Mouse (Mus musculus) retina, adult 2 months (tissue): ENCODE results near the gene Megf11.

ENCODE experiments used
- DNase-seq: peaks from one replicate; pipeline ENCODE4 v3.0.0-alpha.2; 2012; ENCODE audit warnings: low read depth, low spot score

Gene Megf11

GRCm38 (mm10) chr9:64385511-64386465, at the start of gene Megf11:
Gene Megf11, plus strand, starts transcription at chr9:64385626.
- no peak for DNase-seq

DNA sequence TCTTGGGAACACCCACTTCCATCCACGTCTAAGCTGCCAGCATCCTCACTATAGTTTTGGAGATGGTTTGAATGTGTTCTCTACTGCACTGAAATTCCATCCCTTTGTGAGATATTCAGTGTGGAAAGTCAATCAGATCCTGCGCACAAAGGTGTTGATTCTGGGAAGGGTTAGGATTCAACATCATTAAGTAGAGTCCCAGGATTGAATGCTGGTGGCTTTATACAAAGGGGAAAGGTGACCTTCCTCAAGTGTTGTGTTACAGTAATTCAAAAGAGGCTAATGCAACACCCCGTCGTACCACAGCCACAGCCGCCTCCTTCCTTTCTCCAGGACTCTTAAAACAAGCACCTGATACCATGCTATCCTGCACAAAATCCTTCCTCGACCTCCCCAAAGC, 49.6 kb upstream of the Megf11 start:
- DNase-seq = no peak

DNA sequence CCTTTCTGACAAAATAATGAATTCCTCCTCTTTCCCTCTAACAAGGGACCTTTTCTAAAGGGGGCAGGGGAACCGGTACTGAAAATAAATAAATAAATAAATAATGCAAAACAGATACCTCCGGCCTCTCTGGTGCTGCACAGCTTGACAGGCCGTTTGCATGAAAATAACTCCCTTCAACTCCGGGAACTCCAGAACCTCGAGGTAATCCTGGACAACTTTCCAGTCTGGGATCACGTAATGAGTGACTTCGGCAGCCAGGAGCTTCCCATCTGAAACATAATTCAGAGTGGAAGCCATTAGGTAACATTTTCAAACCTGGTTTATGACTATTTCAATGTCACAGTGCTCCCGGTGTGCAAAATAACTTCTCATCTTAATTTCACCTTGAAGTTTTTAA, 46.1 kb upstream of the Megf11 start:
- no peak for DNase-seq

DNA sequence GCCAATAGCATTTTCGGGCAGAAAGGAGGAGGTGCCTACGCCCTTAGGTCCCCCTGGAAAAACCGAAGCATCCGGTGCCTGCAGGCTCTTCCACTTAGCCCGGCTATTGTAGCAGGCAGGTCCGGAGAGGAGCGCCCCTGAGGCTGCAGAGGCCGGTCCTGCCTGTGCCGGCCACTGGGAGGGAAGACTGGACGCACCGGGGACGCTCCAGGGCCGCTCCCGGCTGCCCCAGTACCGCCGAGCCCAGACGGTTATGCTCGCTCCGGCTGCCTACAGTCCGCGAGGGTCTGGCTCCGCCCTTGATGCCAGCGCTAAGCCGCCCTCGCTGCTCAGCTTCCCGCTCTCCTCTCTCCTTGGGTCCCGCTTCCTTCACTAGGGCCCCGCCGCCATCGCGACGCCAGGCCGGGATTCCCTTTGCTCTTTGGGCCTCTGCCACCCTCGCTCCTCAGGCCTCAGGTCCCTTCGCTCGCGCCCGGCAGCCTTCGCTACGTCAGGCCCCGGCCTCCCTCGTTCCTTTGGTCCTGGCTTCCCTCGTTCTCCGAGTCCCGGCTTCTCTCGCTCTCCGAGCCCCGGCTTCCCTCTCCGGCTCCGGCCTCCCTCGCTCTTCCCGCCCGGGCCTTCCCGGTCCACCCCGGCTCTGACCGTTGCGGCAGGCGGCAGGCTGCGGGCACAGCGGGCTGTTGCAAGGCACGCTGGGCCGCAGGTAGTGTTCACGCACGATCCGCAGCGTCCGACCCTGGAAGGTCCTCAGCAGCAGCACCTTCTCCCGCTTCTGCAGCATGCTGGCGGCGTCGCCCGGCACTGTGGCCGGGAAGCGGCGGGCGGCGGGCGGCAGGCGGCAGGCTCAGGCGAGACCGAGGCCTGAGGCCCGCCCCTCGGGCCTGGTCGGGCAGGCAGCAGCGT, 44.8 kb upstream of the Megf11 start:
- DNase-seq = peak; percentile 53

DNA sequence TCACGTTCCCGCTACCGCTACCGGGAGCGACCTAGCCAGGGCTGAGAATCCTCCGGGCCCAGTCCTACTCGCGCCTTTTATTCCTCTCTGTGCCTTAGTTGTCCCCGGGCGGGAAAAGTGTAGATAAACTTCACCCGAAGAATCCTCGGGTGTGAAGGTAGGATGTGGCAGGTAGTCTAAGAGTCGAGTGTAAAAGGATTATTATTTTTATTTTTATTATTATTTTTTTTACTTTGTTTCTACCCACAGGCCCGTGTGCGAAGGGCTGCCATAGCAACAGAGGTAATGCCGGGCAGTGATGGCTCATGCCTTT, 44.2 kb upstream of the Megf11 start, which contains the start of gene Dis3l:
Dis3l (minus strand) TSS at position 35 of the 313 bp plus-strand sequence.
- no peak for DNase-seq

DNA sequence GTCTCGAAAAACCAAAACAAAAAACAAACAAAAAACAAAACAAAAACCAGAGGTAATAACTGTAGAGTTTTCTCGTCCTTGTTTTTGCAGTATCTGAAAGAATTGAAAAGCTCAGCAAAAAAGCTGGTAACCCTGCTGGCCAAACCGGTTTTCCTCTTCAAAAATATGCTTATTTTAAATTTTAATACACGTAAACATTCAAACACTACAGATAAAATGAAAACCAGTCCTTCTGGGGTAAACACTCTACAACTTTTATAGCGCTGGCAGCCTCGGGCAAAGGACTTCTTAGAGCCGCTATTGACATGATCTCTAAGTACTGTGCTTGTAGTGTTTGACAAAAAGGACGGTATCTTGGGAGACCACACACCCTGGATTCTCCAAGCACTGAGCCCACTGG, 43.8 kb upstream of the Megf11 start:
- DNase-seq = no peak

DNA sequence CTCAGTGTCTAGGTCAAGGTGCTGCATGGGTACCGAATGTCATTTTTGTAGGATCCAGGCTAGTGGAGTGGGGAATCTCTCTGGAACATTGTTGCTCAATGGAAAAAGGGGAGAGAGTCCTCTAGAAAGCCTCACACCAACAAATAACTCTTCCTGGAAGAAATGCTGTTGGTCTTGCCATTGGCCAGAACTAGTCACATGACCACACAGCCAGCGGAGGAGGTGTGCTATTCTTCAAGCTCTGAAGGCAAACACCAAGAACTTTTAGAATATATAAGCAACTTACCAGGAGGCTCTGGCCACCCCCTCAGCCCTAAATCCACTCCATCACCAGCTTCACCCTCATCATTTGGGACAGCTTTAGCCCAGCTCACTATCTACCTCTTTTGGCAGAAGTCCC, 41.8 kb upstream of the Megf11 start:
- no peak for DNase-seq

DNA sequence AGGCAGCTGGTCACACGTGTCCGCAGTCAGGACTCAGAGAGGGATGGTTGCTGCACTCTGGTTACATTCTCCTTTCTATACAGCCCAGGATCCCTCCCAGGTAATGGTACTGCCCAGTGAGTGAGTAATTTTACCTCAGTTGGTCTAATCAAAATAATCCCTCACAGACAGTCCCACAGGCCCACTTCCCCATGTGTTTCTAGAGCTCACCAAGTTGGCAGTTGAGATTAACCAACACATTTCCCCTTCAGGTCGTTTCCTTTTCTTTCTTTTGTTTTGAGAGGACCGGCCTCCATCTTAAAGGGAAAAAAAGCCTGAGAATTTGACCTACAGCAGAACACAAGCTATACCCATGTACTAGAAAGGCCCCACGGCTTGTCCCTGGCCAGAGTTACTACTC, 39.5 kb upstream of the Megf11 start:
- DNase-seq = no peak

DNA sequence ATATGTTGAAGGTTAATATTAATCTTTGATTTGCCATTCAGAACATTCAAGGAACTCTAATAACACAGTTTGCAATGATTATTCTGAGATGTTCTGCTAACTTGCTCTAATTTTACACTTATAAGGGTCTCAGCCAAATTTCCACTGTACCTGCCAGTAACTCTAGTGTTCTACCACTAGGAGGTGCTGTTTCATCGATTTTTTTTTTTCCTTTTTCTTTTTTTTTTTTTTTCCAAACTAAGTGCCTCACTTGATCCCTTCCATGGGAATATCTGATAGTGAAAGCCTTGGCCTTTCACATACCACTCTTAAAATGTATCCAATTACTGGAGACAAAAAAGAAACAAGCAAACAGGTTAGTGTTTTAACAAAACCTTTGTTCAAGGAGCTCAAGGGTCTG, 38.0 kb upstream of the Megf11 start:
- peak; percentile 6 for DNase-seq

- DNase-seq = no peak
Measured at GRCm38 (mm10) chr9:64349490-64349889, 35.9 kb upstream of the Megf11 start.

- DNase-seq = no peak
Measured at GRCm38 (mm10) chr9:64351191-64351590, 34.2 kb upstream of the Megf11 start.

GRCm38 (mm10) chr9:64355627-64356026, 29.8 kb upstream of the Megf11 start:
- no peak for DNase-seq

DNA sequence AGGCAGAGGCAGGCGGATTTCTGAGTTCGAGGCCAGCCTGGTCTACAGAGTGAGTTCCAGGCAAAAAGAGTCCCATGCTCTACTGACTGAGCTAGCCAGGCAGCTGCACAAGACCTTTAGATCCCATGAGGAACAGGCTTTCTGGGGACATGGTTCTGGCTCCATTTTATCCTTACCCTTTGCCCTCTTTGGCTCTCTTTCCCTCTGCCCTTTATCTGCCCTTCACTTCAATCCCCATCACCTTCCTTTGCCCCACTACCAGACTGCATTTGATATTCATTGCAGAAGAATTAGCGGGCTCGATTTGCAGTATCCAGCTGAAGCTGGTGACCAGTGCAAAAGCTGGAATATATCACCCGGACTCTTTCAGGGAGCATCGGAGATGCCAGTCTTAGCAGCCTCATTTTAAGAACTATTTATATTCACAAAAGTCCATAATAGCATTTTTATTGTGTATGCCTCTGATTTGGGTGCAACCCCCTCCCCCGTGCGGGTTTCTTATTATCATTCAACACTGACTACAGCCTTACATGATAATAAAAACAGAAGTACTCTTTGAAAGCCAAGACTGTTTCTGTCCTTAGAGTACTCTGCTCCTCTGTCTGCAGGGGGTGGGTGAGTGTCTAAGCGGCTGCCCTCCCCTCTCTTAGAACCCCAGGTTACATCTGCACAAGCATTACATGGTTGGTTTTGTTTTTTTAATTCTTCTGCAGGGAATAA, 24.0 kb upstream of the Megf11 start:
- no peak for DNase-seq

DNA sequence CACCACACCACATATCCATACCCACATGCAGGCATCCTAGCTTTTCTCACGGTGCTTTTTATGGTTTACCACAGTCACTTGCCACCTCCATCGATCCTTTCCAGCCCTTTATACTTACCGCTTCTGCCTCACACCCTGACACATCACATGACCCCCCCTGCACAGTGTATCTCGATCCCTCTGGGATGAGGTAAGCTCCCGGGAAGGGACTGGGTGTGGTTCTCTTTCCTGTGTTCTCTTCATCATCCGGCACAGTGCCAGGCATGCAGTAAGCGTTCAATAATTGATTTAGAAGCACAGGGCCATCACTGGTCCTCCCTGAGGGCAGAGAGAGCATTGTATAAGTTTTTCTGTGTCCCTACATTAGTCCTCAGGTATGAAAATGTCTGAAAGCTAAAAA, 15.6 kb upstream of the Megf11 start:
- no peak for DNase-seq

DNA sequence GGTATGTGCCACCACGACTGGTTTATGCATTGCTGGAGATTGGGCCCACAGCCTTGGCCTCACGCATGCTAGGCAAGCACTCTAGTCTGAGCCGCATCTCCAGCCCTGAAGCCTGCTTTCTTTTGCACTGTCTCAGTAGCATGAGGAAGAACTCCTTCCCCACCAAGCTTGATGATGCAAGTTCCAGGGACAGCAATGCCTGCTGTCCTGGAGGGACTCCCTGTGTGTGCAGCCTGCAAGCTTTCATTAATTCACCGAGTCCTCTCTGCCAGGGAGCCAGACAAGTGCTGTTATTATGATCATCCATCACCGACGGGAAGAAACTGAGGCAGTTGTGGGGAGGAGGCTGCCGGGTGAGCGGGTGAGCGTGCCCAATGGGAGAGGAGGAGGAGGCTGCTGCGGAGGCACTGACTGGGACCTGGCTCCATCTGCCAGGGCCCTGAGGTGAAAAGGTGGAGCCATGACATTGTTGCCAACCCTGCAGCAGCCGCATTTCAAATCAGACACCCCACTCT, 14.1 kb upstream of the Megf11 start:
- DNase-seq = no peak

DNA sequence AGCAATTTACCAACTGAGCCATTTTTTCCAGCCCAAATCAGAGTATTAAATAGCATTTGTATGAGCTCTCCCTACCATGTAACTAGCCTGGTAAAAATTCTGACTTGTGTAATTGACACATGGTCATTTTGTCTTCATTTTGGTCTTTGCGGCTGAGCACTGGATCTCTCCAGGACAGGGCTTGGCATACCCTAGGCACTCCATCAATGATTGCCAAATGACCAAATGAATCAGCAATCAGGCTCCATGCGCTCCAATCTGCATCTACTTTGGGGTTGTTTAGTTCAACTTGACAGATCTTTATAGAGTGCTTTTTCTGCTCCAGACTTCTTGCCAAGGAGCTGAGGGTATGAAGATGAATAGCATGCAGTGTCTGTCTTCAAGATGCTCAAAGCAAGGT, 9.0 kb upstream of the Megf11 start:
- no peak for DNase-seq

DNA sequence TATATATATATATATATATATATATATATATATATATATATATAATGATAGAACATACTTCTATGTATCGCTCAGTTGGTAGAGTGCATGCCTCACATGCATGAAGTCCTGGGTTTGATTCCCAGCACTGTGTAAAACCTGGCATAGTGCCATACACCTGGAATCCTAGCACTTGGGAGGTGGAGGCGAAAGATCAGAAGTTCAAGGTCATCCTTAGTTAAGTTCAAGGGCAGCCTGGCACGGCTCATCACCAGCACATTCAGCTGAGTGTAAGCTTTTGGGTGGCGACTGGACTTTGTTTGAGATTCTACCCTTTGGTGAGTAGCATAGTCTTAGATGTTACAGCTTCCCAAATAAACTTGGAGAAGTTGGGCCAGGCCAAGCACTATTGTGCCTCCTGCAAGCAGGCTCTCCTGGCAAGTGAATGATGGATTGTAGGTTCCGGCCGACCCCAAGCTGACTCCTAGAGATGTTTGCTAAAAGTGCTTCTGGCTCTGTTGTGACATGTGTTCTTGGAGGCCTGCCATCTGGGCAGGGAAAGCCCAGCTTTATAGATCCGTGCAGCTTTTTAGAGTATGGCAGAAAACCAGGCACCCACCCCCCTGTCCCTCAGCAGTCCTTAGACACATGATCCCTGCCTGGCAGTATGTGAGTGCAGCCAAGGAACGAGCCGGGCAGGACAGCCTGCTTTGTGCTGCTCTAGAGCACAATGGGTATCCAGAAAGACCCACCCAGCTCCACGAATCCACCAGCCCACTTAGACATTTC, 2.2 kb upstream of the Megf11 start:
- no peak for DNase-seq

DNA sequence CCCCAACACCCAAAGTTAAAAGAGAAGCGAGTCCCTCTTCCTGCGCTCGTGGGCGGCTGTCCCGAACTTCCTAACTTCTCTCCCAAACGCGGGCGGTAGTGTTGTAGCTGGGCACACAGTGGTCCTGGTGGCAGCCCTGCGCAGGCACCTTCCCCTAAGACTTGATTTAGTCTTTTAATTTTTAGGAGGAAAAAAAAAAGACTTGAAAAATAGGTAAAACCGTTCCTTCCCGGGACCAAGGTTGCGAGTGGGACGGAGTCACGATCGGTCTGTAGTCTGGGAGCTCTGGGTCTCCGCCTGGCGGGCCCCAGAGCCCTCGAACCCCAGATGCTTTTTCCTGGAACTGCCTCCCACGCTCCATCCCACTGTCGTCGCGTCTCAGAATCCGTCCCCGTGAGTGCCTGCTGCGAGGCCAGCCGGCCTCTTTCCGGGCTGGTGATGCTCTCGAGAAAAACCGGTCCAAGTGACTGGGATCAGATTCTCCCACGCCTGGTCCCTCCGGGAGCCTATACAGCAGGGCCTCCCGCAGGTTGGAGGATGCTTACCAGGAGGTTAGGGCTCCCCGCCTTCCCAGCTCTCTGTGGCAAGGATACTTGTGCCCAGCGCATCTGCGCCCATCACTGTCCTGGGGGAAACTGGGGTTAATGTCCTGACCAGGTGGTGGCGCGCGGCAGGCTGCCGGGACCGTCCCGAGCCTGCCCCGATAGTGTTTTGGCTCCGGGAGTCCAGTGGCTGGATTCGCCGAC, 1.2 kb downstream of the Megf11 start:
- DNase-seq = no peak

DNA sequence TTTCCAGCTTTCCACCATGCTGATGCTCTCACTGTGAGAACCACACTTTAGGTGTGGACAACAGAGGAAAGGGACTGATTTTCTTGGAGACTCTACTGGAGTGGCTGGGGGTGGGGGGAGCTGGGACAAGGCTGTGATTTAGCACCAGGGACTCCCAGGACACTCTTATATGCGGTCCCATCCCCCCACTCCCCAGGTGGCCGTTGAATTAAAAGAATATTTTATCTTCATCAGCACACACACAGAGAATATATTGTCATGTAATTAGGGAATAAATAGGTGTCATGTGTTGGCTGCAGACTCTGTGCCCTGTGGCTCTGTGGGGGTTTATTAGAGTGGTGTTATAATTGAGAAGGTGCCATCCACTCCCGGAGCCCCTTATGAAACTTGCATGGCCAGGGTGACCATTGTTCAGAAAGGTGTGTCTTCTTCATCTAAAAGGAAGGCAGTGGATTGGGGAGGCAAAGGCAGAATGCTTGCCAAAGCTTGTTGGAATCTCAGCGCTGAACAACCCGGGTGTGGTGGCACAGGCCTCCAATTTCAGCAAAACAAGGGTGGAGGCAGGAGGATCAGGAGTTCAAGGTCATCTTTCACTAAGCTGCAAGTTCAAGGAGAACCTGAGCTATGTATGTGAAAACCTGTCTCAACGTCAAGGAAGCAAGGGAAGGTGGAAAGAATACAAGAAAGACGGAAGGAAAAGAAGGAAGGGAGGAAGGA, 4.3 kb downstream of the Megf11 start:
- DNase-seq = no peak
